Mouse (Mus musculus) cortical plate, adult 2 months (tissue): Measurements from ENCODE around the gene Chrnd. TPM values are rescaled to one million over a fixed set of nuclear protein-coding genes. Genes with fewer than 3 reads are reported as not detected.

Experiments
- H3K27ac ChIP-seq: fragments of 200-500 bp; 2 replicates; pipeline ENCODE4 v1.5.1; 2012; ENCODE audit warnings: low read length, control low read depth, inconsistent platforms; ENCODE audit not compliant: insufficient read depth
- H3K4me1 ChIP-seq: fragments of 200-500 bp; 2 replicates; pipeline ENCODE4 v1.6.1; 2011; ENCODE audit warnings: low read length; ENCODE audit not compliant: control insufficient read depth, insufficient read depth
- H3K4me3 ChIP-seq: fragments of 200-500 bp; 2 replicates; pipeline ENCODE4 v1.5.1; 2011; ENCODE audit warnings: mild to moderate bottlenecking, low read length, control low read depth; ENCODE audit not compliant: insufficient read depth
- CTCF ChIP-seq: fragments of 200-500 bp; IDR thresholded peaks from 2 replicates; pipeline ENCODE4 v1.5.1; 2011; ENCODE audit warnings: mild to moderate bottlenecking, control low read depth, low read length; ENCODE audit not compliant: insufficient read depth; ENCODE audit errors: extremely low read depth
- POLR2A ChIP-seq: fragments of 200-500 bp; IDR thresholded peaks from 2 replicates; pipeline ENCODE4 v1.6.1; 2011; ENCODE audit warnings: mild to moderate bottlenecking, low read length, control low read depth; ENCODE audit not compliant: insufficient read depth; ENCODE audit errors: extremely low read depth
- polyA plus RNA-seq: library from polyadenylated mRNA; depleted of rRNA; stranded (reverse); fragments of >200 nt; gene quantifications from 2 replicates; pipeline ENCODE4 v1.2.3, GENCODE M21; 2012

Gene Chrnd
- polyA plus RNA-seq, 1 experiment = not detected

- Histone ChIP-seq H3K4me3 (no peak overlapping the region), H3K4me1 (no peaks in the 10 kb centered on the region), H3K27ac (no peak overlapping the region)
- TF ChIP-seq POLR2A (no peak), CTCF (no peak)
These were observed 6.2 kb upstream of the Chrnd start for GRCm38 (mm10) chr1:87183998-87184750.

GRCm38 (mm10) chr1:87184751-87185139 lies 5.7 kb upstream of the Chrnd start:
- H3K4me3 ChIP-seq = no peak overlapping the region
- H3K27ac ChIP-seq = no peak overlapping the region
- TF ChIP-seq CTCF (peak; percentile 74), POLR2A (no peak)
- H3K4me1 ChIP-seq = no peaks in the 10 kb centered on the region

DNA sequence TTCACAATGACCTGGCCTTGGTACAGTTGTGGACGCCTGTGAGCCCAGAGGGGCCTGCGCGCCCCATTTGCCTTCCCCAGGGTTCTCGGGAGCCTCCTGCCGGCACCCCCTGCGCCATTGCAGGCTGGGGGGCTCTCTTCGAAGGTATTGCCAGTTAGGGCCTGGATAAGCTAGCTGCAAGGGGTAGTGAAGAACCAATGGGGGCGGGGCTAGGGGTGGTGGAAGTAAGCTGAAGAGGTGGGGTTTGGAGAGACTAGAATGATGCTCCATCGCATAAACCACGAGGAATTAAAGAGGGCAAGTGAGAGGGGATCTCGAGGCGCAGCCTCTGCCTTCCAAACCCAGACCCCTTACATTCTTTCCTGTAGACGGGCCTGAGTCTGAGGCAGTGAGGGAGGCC lies 4.9 kb upstream of the Chrnd start:
- Histone ChIP-seq H3K4me1 (no peaks in the 10 kb centered on the region), H3K4me3 (no peak overlapping the region), H3K27ac (no peak overlapping the region)
- TF ChIP-seq POLR2A (no peak), CTCF (no peak)

DNA sequence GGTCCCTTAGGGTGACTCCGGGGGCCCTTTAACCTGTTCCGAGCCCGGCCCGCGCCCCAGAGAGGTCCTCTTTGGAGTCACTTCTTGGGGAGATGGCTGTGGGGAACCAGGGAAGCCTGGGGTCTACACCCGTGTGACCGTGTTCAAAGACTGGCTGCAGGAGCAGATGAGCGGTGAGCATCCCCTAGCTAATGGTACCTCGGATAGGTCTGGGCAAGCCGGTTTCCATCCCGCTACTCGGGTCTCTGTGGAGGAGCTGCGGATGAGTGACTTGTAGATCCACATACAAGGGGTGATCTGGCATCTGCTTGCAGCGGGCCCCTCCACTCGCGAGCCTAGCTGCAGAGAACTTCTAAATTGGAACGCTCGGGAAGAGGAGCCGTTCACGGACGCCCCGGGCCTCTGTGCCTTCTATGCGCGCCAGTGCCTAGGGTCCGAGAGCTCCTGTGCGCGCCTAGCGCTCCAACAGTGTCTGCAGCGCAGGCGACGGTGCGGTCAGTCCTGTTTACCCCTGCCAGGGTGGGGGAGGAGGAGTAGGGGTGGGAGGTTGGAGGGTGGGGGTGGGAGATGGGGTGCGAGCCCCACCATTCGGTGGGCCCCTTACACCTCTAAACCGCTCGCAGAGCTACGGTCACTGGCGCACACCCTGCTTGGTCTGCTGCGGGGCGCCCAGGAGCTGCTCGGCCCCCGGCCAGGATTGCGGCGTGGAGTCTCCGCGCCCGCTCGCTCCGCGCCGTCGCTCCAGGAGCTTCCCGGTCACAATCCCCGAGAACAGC lies 4.0 kb upstream of the Chrnd start:
- TF ChIP-seq POLR2A (no peak), CTCF (no peak)
- H3K27ac ChIP-seq = no peak overlapping the region
- H3K4me1 ChIP-seq = no peaks in the 10 kb centered on the region
- peak overlapping the region; percentile 22 for H3K4me3 ChIP-seq

GRCm38 (mm10) chr1:87187037-87187355 lies 3.4 kb upstream of the Chrnd start:
- peak overlapping the region; percentile 22 for H3K4me3 ChIP-seq
- TF ChIP-seq POLR2A = no peak
- peak; percentile 74 for TF ChIP-seq CTCF
- H3K4me1 ChIP-seq = no peaks in the 10 kb centered on the region
- no peak overlapping the region for H3K27ac ChIP-seq

DNA sequence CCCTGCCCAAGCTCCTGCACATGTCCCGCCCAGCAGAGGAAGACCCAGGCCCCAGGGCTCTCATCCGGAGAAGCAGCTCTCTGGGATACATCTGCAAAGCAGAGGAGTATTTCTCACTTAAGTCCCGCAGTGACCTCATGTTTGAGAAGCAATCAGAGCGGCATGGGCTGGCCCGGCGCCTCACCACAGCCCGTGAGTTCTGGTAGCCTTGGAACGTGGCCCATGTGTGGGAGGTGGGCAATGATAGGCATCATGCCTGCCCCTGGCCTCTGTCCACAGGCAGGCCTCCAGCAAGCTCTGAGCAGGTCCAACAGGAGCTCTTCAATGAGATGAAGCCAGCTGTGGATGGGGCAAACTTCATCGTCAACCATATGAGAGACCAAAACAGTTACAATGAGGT lies 6.9 kb downstream of the Chrnd start:
- Histone ChIP-seq H3K4me3 (no peak overlapping the region), H3K27ac (no peak overlapping the region), H3K4me1 (no peaks in the 10 kb centered on the region)
- no peak for TF ChIP-seq CTCF
- no peak for TF ChIP-seq POLR2A

GRCm38 (mm10) chr1:87198119-87199065 lies 8.0 kb downstream of the Chrnd start:
- Histone ChIP-seq H3K4me1 (no peaks in the 10 kb centered on the region), H3K4me3 (no peak overlapping the region), H3K27ac (no peak overlapping the region)
- TF ChIP-seq CTCF (no peak), POLR2A (no peak)

GRCm38 (mm10) chr1:87200811-87201210 lies 10.4 kb downstream of the Chrnd start:
- H3K4me3 ChIP-seq = no peak overlapping the region
- H3K4me1 ChIP-seq = no peaks in the 10 kb centered on the region
- H3K27ac ChIP-seq = no peak overlapping the region
- TF ChIP-seq CTCF (no peak), POLR2A (no peak)

DNA sequence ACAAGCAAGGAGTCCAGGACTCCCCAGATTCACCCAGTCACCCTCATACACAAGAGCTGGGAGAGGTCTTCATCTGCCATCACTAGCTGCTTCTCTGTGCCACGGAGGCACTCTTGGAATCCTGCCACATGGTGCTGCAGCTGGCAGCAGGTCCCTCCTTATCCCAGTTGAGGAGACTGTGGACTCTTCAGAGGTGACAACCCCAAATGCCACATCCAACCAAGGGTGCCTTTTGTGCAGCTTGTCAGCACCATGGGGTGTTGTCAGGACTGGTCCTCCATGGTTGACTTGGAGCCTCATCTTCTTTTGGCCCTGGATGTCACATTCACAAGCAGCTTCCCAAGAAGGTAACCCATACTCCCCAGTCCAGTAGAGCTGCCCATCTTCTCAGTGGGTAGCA lies 11.4 kb downstream of the Chrnd start:
- TF ChIP-seq CTCF = no peak
- no peak for TF ChIP-seq POLR2A
- no peaks in the 10 kb centered on the region for H3K4me1 ChIP-seq
- no peak overlapping the region for H3K27ac ChIP-seq

DNA sequence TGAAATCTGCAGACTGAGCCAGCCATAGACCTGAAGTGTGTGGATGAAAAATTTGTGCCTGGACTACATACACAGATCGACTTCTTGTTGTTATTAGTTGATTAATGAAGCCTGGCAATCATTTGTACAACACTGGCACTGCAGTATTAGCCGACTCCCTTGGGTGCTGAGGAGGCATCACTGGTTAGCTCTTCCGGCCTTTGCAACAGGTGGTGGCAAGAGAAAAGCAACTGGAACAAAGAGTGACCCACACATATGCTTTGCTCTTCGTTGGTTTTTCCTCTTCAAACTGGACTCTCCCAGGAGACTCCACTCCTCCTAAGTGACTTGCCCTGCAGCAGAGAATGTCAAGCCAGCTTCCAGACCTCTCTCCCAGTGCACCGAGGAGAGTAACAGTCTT lies 13.4 kb downstream of the Chrnd start:
- H3K4me1 ChIP-seq = no peaks in the 10 kb centered on the region
- no peak overlapping the region for H3K4me3 ChIP-seq
- H3K27ac ChIP-seq = no peak overlapping the region
- TF ChIP-seq CTCF = no peak
- TF ChIP-seq POLR2A = no peak

More for the DNA sequence above, 11.4 kb downstream of the Chrnd start:
- no peak overlapping the region for H3K4me3 ChIP-seq
